Comparison of ENCODE assay signal across 11 mouse cellular contexts in genomic region chr3:38145444-38145843, GRCm38 (mm10).
DNase-seq lines count a peak whose midpoint lies in the region; ATAC-seq and TF ChIP-seq lines count a peak whose summit lies in the region.
"Had no signal": no experiment of that assay in that cellular context is flagged by ENCODE, and none has a peak within 500 bp of the region (broad histone marks: within the 10 kb centered on the region; RNA-seq: fewer than 3 reads in every experiment).

No protein-coding gene starts in this region.

- ATAC-seq in hindbrain, embryonic 16.5 days: peak; percentile 35; the same call in 1 of the 2 replicates
- no peak for ATAC-seq in hindbrain, embryonic 13.5 days (ENCODE audit: low FRiP score)
- 0 out of 2 replicates have a peak, but pooled peaks have one; percentile 39 for ATAC-seq in midbrain, postnatal 0 days (ENCODE audit: low FRiP score)

- no peak overlapping the region for H3K4me2 ChIP-seq in hindbrain, embryonic 16.5 days (ENCODE audit: low read length)
- H3K4me2 ChIP-seq in hindbrain, embryonic 13.5 days: no peak overlapping the region
- no peak overlapping the region for H3K4me2 ChIP-seq in midbrain, postnatal 0 days (ENCODE audit: low read depth, low read length, poor library complexity, severe bottlenecking)
- H3K4me2 ChIP-seq: limb, embryonic 13.5 days; stomach, embryonic 15.5 days had no signal

- TF ChIP-seq CTCF in midbrain, postnatal 0 days (IDR thresholded peaks at IDR 0.05): no peak

- peaks cover 9% of the 10 kb centered on the region for H3K4me1 ChIP-seq in hindbrain, embryonic 16.5 days (ENCODE audit: control insufficient read depth, insufficient read depth, low read depth, low read length)
- peaks cover 11% of the 10 kb centered on the region for H3K4me1 ChIP-seq in hindbrain, embryonic 13.5 days (replicated peaks)
- H3K4me1 ChIP-seq in midbrain, postnatal 0 days (ENCODE audit: insufficient read depth, low read length): no peaks in the 10 kb centered on the region
- H3K4me1 ChIP-seq in midbrain, embryonic 10.5 days: peaks cover 10% of the 10 kb centered on the region

- no peak overlapping the region for H3K27ac ChIP-seq in hindbrain, embryonic 16.5 days (ENCODE audit: low read depth, low read length)
- H3K27ac ChIP-seq in hindbrain, embryonic 13.5 days: no peak overlapping the region
- no peak overlapping the region for H3K27ac ChIP-seq in midbrain, postnatal 0 days (ENCODE audit: low read depth, low read length)
- no peak overlapping the region for H3K27ac ChIP-seq in midbrain, embryonic 10.5 days (replicated peaks)
- H3K27ac ChIP-seq: limb, embryonic 13.5 days; stomach, embryonic 15.5 days had no signal

- 55% methylated on average over 2 of the region's 2 CpGs for WGBS in hindbrain, embryonic 16.5 days
- 67% methylated on average over 2 of the region's 2 CpGs for WGBS in hindbrain, embryonic 13.5 days
- 62% methylated on average over 2 of the region's 2 CpGs for WGBS in midbrain, postnatal 0 days
- WGBS in midbrain, embryonic 10.5 days: 81% methylated on average over 2 of the region's 2 CpGs

- H3K36me3 ChIP-seq in hindbrain, embryonic 16.5 days (ENCODE audit: control insufficient read depth, insufficient read depth, low read length): no peaks in the 10 kb centered on the region
- no peaks in the 10 kb centered on the region for H3K36me3 ChIP-seq in hindbrain, embryonic 13.5 days
- no peaks in the 10 kb centered on the region for H3K36me3 ChIP-seq in midbrain, postnatal 0 days (ENCODE audit: insufficient read depth, low read length)
- no peaks in the 10 kb centered on the region for H3K36me3 ChIP-seq in midbrain, embryonic 10.5 days
- H3K36me3 ChIP-seq: limb, embryonic 13.5 days; stomach, embryonic 15.5 days had no signal

- H3K27me3 ChIP-seq in hindbrain, embryonic 16.5 days (replicated peaks; ENCODE audit: control insufficient read depth, insufficient read depth, low read length): no peaks in the 10 kb centered on the region
- H3K27me3 ChIP-seq in hindbrain, embryonic 13.5 days: no peaks in the 10 kb centered on the region
- H3K27me3 ChIP-seq in midbrain, postnatal 0 days (ENCODE audit: insufficient read depth, low read length): no peaks in the 10 kb centered on the region
- H3K27me3 ChIP-seq in midbrain, embryonic 10.5 days (ENCODE audit: low read depth, poor library complexity, severe bottlenecking): no peaks in the 10 kb centered on the region
- H3K27me3 ChIP-seq: limb, embryonic 13.5 days; stomach, embryonic 15.5 days had no signal

- no peak overlapping the region for H3K4me3 ChIP-seq in hindbrain, embryonic 16.5 days (ENCODE audit: low read length)
- H3K4me3 ChIP-seq in hindbrain, embryonic 13.5 days: no peak overlapping the region
- no peak overlapping the region for H3K4me3 ChIP-seq in midbrain, postnatal 0 days (ENCODE audit: low read depth, low read length)
- no peak overlapping the region for H3K4me3 ChIP-seq in midbrain, embryonic 10.5 days
- H3K4me3 ChIP-seq: limb, embryonic 13.5 days; stomach, embryonic 15.5 days had no signal

- no peaks in the 10 kb centered on the region for H3K9me3 ChIP-seq in hindbrain, embryonic 16.5 days (ENCODE audit: control insufficient read depth, low read length)
- no peaks in the 10 kb centered on the region for H3K9me3 ChIP-seq in hindbrain, embryonic 13.5 days
- H3K9me3 ChIP-seq in midbrain, postnatal 0 days (ENCODE audit: low read length): no peaks in the 10 kb centered on the region
- H3K9me3 ChIP-seq in midbrain, embryonic 10.5 days (replicated peaks): no peaks in the 10 kb centered on the region
- H3K9me3 ChIP-seq: limb, embryonic 13.5 days; stomach, embryonic 15.5 days had no signal

- peak; percentile 45 for DNase-seq in midbrain, postnatal 0 days (ENCODE audit: low spot score)
- DNase-seq in midbrain, embryonic 10.5 days (ENCODE audit: low spot score): no peak
- DNase-seq in fibroblast of lung, adult 2 months (ENCODE audit: low read depth): peak; percentile 65
- peak; percentile 32 for DNase-seq in lung, postnatal 25 days (ENCODE audit: low spot score)
- DNase-seq in retina, embryonic 14.5 days (ENCODE audit: low spot score): no peak
- DNase-seq: adrenal gland, postnatal 14 days; gastrocnemius, postnatal 14 days had no signal

- no peak overlapping the region for H3K9ac ChIP-seq in hindbrain, embryonic 16.5 days (ENCODE audit: low read depth, low read length)
- no peak overlapping the region for H3K9ac ChIP-seq in hindbrain, embryonic 13.5 days
- H3K9ac ChIP-seq in midbrain, postnatal 0 days (replicated peaks; ENCODE audit: low read length, poor library complexity, severe bottlenecking): no peak overlapping the region
- H3K9ac ChIP-seq: limb, embryonic 13.5 days; stomach, embryonic 15.5 days had no signal

Comparison
In these comparisons a context has a peak if more than half of its experiments do, and no peak if none do; other contexts are left out.
1. DNase-seq: peak in midbrain, postnatal 0 days (single experiment), fibroblast of lung, adult 2 months (single experiment) and lung, postnatal 25 days (single experiment); none in midbrain, embryonic 10.5 days (single experiment) and retina, embryonic 14.5 days (single experiment).